Mouse (Mus musculus) embryonic facial prominence, embryonic 10.5 days (tissue): Measurements from ENCODE around the gene Sstr4. TPM values are rescaled to one million over a fixed set of nuclear protein-coding genes. Genes with fewer than 3 reads are reported as not detected.
A peak's percentile ranks its signal among the peaks of the same experiment; 100 is the strongest.

ENCODE experiments used
- DNase-seq: peaks from one replicate; pipeline ENCODE4 v3.0.0-alpha.2; 2017; ENCODE audit warnings: low spot score
- H3K27ac ChIP-seq: fragments of 300-500 bp; sonication (generic); replicated peaks from 2 replicates; pipeline ENCODE4 v1.5.1; 2016; ENCODE audit warnings: mild to moderate bottlenecking
- H3K27me3 ChIP-seq: fragments of 300-500 bp; sonication (generic); replicated peaks from 2 replicates; pipeline ENCODE4 v1.6.1; 2016; ENCODE audit warnings: low read depth, mild to moderate bottlenecking; ENCODE audit not compliant: poor library complexity, severe bottlenecking
- H3K36me3 ChIP-seq: fragments of 300-500 bp; sonication (generic); replicated peaks from 2 replicates; pipeline ENCODE4 v1.6.1; 2016; ENCODE audit warnings: mild to moderate bottlenecking, moderate library complexity
- H3K4me1 ChIP-seq: fragments of 300-500 bp; sonication (generic); 2 replicates; pipeline ENCODE4 v1.6.1; 2016
- H3K4me3 ChIP-seq: fragments of 300-500 bp; sonication (generic); 2 replicates; pipeline ENCODE4 v1.5.1; 2016; ENCODE audit warnings: mild to moderate bottlenecking, moderate library complexity
- H3K9me3 ChIP-seq: fragments of 300-500 bp; sonication (generic); 2 replicates; pipeline ENCODE4 v1.6.1; 2016; ENCODE audit warnings: mild to moderate bottlenecking
- WGBS: fragments of 180-500 bp; shearing (Covaris S2); methylation state at CpG from one replicate; pipeline ENCODE4 v1.1.7; 2016; 5-methylcytosine and 5-hydroxymethylcytosine counted together
- polyA plus RNA-seq: library from polyadenylated mRNA; unstranded; fragments of >200 nt; fragmentation: Nextera tagmentation; extraction: Ambion mirVana; gene quantifications from 2 replicates; pipeline ENCODE4 v1.2.1, GENCODE M21; 2016

The Sstr4 gene
- polyA plus RNA-seq, 1 experiment from 2014 or later: 1.0 TPM

DNA sequence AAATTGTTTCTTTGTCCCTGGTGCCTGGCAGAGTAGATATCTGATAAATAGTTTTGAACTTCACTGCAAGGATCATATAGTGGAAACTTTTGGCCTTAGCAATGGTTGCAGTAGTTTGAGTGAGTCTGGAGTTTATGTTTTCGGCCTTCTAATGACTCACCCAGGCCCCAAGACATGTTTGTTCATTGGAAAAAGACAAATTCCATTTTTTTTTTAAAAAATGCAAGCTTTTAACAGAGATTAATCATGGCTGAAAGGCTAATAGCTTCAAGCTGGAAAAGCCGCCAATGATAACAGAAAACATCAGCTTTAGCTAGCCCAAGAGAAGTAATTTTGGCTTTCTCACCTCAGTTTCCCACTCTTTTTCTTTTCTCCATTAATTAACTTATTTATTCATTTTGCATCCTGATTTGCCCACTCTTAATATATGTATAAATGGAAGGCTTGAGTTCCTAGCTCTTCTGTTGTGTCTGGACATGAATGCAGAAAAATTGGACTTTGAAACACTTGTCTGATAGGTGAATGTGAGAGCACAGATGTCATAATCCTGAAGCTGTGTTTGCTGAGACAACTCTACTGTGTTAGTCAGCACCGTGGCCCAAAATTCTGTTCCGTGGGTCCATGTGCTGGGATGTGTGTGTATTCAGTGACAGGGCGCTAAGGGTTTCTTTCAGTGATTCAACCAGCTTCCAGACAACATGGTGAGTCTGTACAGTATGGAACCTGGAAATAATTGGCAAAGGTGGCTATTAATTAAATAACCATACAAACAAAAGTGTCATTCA lies 3.9 kb downstream of the Sstr4 start:
- Histone ChIP-seq H3K27me3 (peaks cover 47% of the 10 kb centered on the region), H3K27ac (no peak overlapping the region)

DNA sequence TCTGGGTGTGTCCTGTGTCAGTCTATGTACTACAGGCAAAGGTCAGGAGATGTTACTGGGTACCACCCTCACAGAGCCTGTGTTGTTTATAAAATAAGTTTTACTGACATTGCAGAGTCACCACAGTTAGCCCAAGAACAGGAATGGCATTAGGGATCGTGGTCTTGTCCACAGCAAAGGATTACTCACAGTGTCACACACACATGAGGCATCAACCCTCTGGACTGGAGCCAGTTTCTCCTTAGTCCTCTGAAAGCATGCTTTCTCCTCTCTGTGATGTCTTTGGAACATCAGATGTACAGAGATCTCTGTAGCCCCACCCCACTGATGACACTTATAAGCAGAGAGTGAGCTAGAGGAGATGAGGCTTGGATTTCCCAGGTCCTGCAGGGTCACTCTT lies 7.1 kb downstream of the Sstr4 start:
- DNase-seq: no peak
- no peaks in the 10 kb centered on the region for H3K9me3 ChIP-seq
- no peaks in the 10 kb centered on the region for H3K36me3 ChIP-seq
- peaks cover 48% of the 10 kb centered on the region for H3K27me3 ChIP-seq
- peaks cover 36% of the 10 kb centered on the region for H3K4me1 ChIP-seq
- no peak overlapping the region for H3K4me3 ChIP-seq
- H3K27ac ChIP-seq: no peak overlapping the region
- WGBS: 84% methylated on average over 1 of the region's 1 CpGs

More for the DNA sequence above, 3.9 kb downstream of the Sstr4 start:
- Histone ChIP-seq H3K4me3 (no peak overlapping the region), H3K4me1 (peaks cover 47% of the 10 kb centered on the region), H3K36me3 (no peaks in the 10 kb centered on the region), H3K9me3 (no peaks in the 10 kb centered on the region)
- no peak for DNase-seq
- WGBS: 82% methylated on average over 5 of the region's 5 CpGs

DNA sequence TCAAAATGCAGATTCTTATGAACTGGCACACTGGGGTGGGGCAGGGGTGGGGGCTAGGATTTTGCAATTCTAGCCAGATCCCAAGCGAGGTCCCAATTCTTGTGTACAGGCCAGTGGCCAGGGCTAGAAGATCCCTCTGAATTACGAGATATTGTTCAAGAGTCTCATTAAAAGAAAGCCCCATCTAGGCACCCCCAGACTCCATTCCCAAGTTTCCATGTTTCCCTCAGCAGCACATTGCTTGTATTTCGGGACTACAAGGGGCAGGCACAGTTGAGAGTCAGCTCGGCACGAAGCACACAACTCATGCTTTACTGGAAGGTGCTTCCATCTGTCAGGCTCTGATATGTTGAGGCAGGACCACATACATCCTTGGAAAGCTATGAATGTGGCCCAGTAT lies 9.8 kb downstream of the Sstr4 start:
- Histone ChIP-seq H3K4me3 (no peak overlapping the region; the same call in 1 of the 2 replicates), H3K27ac (no peak overlapping the region), H3K36me3 (no peaks in the 10 kb centered on the region), H3K4me1 (peaks cover 48% of the 10 kb centered on the region), H3K27me3 (peaks cover 56% of the 10 kb centered on the region), H3K9me3 (no peaks in the 10 kb centered on the region)
- 71% methylated on average over 5 of the region's 5 CpGs for WGBS
- no peak for DNase-seq

DNA sequence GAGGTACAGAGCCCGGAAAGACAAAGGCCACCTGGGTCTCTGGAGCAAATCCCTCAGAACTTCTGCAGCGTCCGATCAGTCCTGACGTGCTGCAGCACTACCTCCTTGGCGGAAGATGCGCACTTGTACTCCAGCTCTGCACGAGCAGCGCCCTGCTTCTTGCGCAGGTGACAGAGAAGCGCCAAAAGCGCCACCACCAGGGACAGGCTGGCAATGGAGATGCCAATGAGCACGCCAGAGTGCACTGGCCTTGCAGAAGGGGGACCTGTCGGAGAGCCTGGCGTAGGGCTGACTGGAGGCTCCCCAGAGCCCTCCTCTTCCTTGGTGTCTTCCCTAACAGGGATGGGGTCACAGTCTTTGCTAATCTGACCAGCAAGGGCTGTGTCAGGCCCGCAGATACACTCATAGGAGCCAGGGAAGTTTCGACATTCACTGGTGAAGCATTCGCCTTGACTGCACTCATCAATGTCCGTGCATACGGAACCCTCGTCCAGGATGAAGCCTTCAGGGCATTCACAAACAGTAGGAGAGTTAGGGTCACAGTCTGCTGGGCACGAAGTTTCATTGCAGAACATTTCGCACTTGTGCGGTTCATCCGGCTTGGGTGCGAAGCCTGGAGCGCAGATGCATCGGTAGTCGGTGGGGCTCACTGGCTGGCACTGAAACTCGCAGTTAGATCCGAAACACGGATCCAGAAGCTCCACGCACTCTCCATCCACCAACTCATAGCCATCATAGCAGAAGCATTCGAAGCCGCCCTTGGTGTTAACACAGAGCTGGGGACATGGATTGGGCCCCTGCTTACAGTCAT lies 11.2 kb downstream of the Sstr4 start:
- Histone ChIP-seq H3K27ac (no peak overlapping the region), H3K9me3 (no peaks in the 10 kb centered on the region), H3K36me3 (no peaks in the 10 kb centered on the region), H3K27me3 (peaks cover 61% of the 10 kb centered on the region), H3K4me3 (peak overlapping the region; percentile 57), H3K4me1 (peaks cover 40% of the 10 kb centered on the region)
- DNase-seq: peak; percentile 56
- WGBS: 8% methylated on average over 34 of the region's 34 CpGs

DNA sequence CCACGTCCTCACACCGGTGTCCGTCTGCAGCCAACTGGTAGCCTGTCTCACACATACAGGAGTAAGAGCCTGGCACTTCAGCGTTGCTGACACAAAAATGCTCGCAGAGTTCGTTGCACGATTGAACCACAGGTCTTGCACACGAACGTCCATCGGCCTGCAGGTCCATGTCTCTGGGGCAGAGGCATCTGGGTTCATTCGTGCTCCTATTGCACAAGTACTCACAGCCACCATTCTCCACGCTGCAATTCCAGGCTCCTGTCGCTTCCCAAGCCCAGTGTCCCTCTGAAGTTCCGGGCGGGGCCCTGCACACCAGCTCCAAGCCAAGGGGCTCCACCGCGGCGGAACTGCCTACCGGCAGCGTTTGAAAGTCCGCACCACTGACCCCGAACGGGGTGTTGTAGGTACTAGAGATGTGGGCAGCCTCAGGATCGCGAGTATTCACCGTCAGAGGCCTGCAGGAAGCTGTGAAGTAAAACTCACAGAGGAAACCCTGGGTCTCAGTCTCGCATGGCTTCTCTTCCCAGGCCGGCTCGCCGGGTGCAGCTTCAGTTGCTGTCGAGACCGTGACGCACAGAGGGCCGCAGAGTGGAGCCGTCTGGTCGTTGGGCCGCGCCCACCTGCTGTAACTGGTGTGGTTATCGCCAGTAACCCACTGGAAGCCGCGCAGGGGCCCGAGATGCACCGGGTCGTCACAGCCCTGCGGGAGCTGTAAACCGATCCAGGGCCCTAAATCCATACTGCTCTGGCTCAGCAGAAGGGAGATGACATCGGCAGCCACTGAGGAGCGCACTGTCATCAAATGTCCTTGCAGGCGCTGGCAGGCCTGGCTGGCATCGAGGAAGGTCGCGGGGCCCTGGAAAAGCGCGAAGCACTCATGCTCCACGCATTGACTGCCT lies 12.1 kb downstream of the Sstr4 start:
- H3K36me3 ChIP-seq: no peaks in the 10 kb centered on the region
- H3K4me1 ChIP-seq: peaks cover 36% of the 10 kb centered on the region
- peak overlapping the region; percentile 57 for H3K27ac ChIP-seq
- 4% methylated on average over 55 of the region's 55 CpGs for WGBS
- H3K4me3 ChIP-seq: peak overlapping the region; percentile 57
- H3K27me3 ChIP-seq: peaks cover 61% of the 10 kb centered on the region
- no peaks in the 10 kb centered on the region for H3K9me3 ChIP-seq
- peak; percentile 59 for DNase-seq

DNA sequence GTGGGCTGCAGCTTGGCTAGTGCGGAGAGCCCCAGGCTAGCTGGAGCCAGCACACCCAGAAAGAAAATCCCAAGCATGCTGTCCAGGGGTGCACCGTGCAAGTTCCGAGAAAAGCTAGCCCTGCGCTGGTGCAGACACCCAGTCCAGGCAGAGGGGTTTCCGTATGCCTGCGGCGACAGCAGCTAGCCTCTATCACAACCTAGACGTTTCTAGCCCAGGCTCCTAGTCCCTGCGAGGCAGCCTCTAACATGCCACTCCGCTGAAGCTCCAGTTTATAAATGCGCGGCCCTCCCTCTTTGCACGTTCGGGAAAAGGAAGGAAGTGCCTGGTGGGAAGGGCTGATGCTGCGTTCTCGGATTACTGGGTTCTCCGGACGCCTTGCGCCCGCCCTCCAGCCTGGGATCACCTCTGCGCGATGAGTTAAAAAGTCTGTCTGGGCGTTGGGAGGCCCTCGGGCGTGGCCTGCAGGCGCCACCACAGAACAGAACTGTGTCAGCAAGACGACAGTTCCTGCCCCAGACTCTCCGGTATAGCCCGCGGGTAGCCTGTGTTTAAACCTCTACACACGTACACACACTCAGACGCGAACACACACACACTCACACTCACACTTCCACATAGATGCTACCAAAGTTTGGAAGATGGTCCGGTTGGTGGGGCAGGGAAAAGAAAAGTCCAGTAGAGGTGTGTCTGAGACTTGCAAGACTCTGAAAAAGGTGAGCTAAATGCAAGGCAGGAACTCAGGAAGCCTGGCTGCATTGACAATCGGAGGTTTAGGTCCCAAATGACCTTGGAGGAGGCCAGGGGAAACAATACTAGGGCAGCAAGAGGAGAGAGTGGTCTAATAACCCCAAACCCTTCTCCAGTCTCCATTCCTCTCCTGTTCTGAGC lies 13.0 kb downstream of the Sstr4 start, which contains the start of gene Thbd:
Thbd (minus strand) TSS at position 319 of the 891 bp plus-strand sequence.
- peak; percentile 75 for DNase-seq
- peaks cover 36% of the 10 kb centered on the region for H3K4me1 ChIP-seq
- 2% methylated on average over 35 of the region's 35 CpGs for WGBS
- no peaks in the 10 kb centered on the region for H3K36me3 ChIP-seq
- H3K9me3 ChIP-seq: no peaks in the 10 kb centered on the region
- H3K27me3 ChIP-seq: peaks cover 61% of the 10 kb centered on the region
- peak within 1 kb of the TSS; percentile 57 for H3K4me3 ChIP-seq
- H3K27ac ChIP-seq: peak within 1 kb of the TSS; percentile 57

DNA sequence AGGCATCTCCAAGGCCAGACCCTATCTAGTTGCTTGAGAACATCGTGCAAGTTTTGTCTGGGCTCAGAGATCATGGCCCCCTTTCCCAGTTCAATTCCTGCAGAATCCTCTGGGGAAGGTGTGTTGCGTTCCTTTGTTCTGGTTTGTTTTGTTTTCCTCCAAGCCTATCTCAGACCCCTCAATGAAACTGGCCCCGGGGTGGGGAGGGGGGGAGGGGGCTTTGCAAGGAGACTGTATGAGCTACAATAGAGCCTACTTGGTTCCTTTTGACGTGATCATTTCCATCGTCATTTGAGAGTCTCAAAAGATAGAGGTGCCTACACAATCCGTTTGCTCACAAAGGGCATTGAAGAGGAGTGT lies 13.6 kb downstream of the Sstr4 start:
- H3K9me3 ChIP-seq: no peaks in the 10 kb centered on the region
- no peak for DNase-seq
- no peaks in the 10 kb centered on the region for H3K36me3 ChIP-seq
- peaks cover 36% of the 10 kb centered on the region for H3K4me1 ChIP-seq
- H3K4me3 ChIP-seq: no peak overlapping the region
- H3K27me3 ChIP-seq: peaks cover 61% of the 10 kb centered on the region
- peak overlapping the region; percentile 57; the same call in 1 of the 2 replicates for H3K27ac ChIP-seq
- WGBS: 8% methylated on average over 6 of the region's 6 CpGs

DNA sequence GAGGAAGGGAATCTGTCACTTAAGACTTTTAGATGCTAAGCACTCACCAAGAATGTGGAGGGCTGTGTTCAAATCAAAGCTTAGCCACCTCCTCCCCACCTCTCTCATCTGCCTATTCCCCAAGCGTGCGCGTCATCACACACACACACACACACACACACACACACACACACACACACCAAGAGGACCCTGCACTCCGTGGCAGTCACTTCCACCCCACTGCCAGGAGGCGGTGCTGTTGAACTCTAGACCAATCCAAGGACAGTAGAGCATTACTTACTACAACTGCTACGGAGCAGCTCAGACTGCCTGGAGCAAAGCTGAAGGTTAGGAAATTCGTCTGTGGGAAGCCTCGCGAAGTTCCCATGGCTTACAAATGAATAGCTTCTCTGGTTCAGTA lies 14.0 kb downstream of the Sstr4 start:
- peaks cover 58% of the 10 kb centered on the region for H3K27me3 ChIP-seq
- H3K9me3 ChIP-seq: no peaks in the 10 kb centered on the region
- H3K27ac ChIP-seq: no peak overlapping the region
- WGBS: 20% methylated on average over 9 of the region's 9 CpGs
- H3K4me1 ChIP-seq: peaks cover 36% of the 10 kb centered on the region
- DNase-seq: peak; percentile 81
- H3K4me3 ChIP-seq: no peak overlapping the region
- no peaks in the 10 kb centered on the region for H3K36me3 ChIP-seq

DNA sequence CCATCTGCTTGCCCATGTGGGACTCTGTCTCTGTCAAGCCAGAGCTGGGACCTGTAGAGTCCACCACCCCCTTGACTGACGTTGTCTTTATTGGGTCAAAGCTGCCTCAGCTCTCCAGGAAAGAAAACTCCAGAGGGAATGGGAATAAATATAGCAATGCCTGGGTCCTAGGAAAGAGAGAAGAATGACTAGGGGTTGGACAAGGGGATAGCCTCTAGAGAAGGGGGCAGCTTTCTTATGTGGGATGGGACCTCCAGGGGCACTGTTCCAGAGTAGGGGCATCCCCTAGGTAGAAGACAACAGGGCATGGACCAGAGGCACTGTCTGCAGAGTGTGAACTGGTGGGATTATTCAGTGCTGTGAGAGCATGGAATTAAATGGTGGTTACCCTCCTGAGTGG lies 14.7 kb downstream of the Sstr4 start:
- H3K4me3 ChIP-seq: no peak overlapping the region
- H3K4me1 ChIP-seq: peaks cover 36% of the 10 kb centered on the region
- no peak overlapping the region for H3K27ac ChIP-seq
- no peaks in the 10 kb centered on the region for H3K9me3 ChIP-seq
- peaks cover 51% of the 10 kb centered on the region for H3K27me3 ChIP-seq
- no peaks in the 10 kb centered on the region for H3K36me3 ChIP-seq
- WGBS: 79% methylated on average over 1 of the region's 1 CpGs
- no peak for DNase-seq

DNA sequence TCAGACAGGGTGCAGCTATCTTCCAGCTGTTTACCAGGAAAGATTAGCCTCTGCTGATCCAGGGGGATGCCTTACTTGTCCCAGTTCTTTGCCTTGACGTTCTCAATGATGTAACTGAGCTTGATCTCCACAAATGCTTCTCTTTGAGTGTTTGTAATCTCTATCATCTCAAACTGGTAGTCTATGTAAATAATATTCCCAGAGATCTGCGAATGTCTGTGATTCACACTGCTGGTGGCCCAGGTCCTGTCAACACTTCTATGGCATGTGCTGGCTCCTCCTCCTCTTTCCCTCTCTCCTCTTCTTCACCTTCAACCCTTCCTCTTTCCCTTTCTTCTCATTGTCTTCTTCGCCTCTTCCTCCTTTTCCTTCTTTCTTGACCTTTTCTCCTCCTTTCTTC lies 24.0 kb downstream of the Sstr4 start:
- WGBS: 75% methylated on average over 3 of the region's 3 CpGs
- no peak for DNase-seq
- H3K4me1 ChIP-seq: peaks cover 13% of the 10 kb centered on the region; the same call in 1 of the 2 replicates
- H3K27ac ChIP-seq: no peak overlapping the region
- no peak overlapping the region for H3K4me3 ChIP-seq
- H3K9me3 ChIP-seq: no peaks in the 10 kb centered on the region
- no peaks in the 10 kb centered on the region for H3K27me3 ChIP-seq
- H3K36me3 ChIP-seq: no peaks in the 10 kb centered on the region

DNA sequence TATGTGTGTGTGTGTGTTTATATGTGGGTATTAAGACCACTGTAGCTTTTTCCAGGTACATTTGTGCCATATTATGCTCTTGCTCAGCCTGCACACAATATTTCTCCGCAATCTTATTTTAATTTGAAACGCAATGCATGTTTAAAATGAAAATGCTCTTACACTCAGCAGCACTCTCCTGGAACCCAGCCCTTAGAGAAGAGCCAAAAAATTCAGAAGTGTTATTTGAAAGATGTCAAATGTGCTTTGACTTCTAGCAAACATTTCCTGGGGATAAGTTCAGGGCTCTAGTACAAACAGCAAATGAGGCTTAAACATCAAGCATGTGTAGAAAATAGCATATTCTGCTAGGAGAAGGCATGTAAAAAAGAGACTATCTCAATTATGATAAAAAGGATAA lies 24.6 kb downstream of the Sstr4 start:
- Histone ChIP-seq H3K27ac (no peak overlapping the region), H3K27me3 (no peaks in the 10 kb centered on the region)
- 87% methylated on average over 2 of the region's 2 CpGs for WGBS

More for the DNA sequence above, 24.6 kb downstream of the Sstr4 start:
- Histone ChIP-seq H3K36me3 (no peaks in the 10 kb centered on the region), H3K9me3 (no peaks in the 10 kb centered on the region), H3K4me1 (peaks cover 13% of the 10 kb centered on the region; the same call in 1 of the 2 replicates), H3K4me3 (no peak overlapping the region)
- DNase-seq: no peak
